Mouse (Mus musculus) forebrain, embryonic 15.5 days (tissue): ENCODE measurements around the gene Igfn1. TPM values are rescaled to one million over a fixed set of nuclear protein-coding genes. Genes with fewer than 3 reads are reported as not detected.
A peak's percentile ranks its signal among the peaks of the same experiment; 100 is the strongest.

Experiments used
- ATAC-seq: fragments of 200-750 bp; cut with Nextera tagmentation; replicated peaks from 2 replicates; pipeline ENCODE4 v1.8.0; 2017; ENCODE audit warnings: mild to moderate bottlenecking, moderate TSS enrichment, moderate library complexity
- H3K27ac ChIP-seq: fragments of 300-500 bp; sonication (generic); replicated peaks from 2 replicates; pipeline ENCODE4 v1.5.1; 2015; ENCODE audit warnings: mild to moderate bottlenecking, inconsistent platforms
- H3K27me3 ChIP-seq: fragments of 300-500 bp; sonication (generic); 2 replicates; pipeline ENCODE4 v1.6.1; 2015; ENCODE audit warnings: inconsistent platforms
- H3K36me3 ChIP-seq: fragments of 300-500 bp; sonication (generic); 2 replicates; pipeline ENCODE4 v1.6.1; 2015; ENCODE audit warnings: mild to moderate bottlenecking, inconsistent platforms
- H3K4me1 ChIP-seq: fragments of 300-500 bp; sonication (generic); 2 replicates; pipeline ENCODE4 v1.6.1; 2015; ENCODE audit warnings: inconsistent platforms
- H3K4me2 ChIP-seq: fragments of 300-500 bp; sonication (generic); replicated peaks from 2 replicates; pipeline ENCODE4 v1.6.1; 2015; ENCODE audit warnings: mild to moderate bottlenecking, inconsistent platforms
- H3K4me3 ChIP-seq: fragments of 300-500 bp; sonication (generic); 2 replicates; pipeline ENCODE4 v1.5.1; 2015; ENCODE audit warnings: mild to moderate bottlenecking, inconsistent platforms
- H3K9ac ChIP-seq: fragments of 300-500 bp; sonication (generic); replicated peaks from 2 replicates; pipeline ENCODE4 v1.6.1; 2015; ENCODE audit warnings: mild to moderate bottlenecking, inconsistent platforms
- H3K9me3 ChIP-seq: fragments of 300-500 bp; sonication (generic); 2 replicates; pipeline ENCODE4 v1.6.1; 2016; ENCODE audit warnings: inconsistent platforms
- WGBS: fragments of 180-500 bp; shearing (Covaris S2); methylation state at CpG from one replicate; pipeline ENCODE4 v1.1.7; 2015; ENCODE audit warnings: mixed read lengths; 5-methylcytosine and 5-hydroxymethylcytosine counted together
- polyA plus RNA-seq: library from polyadenylated mRNA; unstranded; fragments of >200 nt; fragmentation: Nextera tagmentation; extraction: Ambion mirVana; gene quantifications from 2 replicates; pipeline ENCODE4 v1.2.1, GENCODE M21; 2015

Gene Igfn1
- polyA plus RNA-seq, 1 experiment from 2014 or later: not detected

DNA sequence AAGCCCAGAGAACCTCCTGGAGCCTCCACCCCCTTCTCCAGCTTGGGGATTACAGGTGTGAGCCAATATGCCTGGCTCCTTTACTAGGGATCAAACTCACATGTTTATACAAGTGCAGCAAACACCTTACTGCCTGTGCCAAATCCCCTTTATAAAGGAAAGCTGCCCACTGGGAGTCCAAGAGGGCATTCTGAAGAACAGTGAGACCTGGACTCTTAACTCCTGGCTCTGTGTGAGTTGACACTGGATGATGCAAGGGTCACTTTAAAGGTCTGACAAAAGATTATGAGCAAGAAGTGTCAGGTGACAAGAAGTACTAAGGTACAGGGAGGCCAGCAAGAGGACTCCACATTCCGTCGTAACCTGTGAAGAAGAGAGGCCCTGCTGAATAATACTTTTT lies 4.7 kb downstream of the Igfn1 start:
- H3K27ac ChIP-seq: no peak overlapping the region
- WGBS: 96% methylated on average over 2 of the region's 2 CpGs
- H3K4me3 ChIP-seq: no peak overlapping the region
- no peak overlapping the region for H3K9ac ChIP-seq
- no peaks in the 10 kb centered on the region for H3K9me3 ChIP-seq
- no peaks in the 10 kb centered on the region for H3K4me1 ChIP-seq
- no peaks in the 10 kb centered on the region for H3K36me3 ChIP-seq
- ATAC-seq: no peak
- no peak overlapping the region for H3K4me2 ChIP-seq
- H3K27me3 ChIP-seq: peaks cover 3% of the 10 kb centered on the region; the same call in 1 of the 2 replicates

DNA sequence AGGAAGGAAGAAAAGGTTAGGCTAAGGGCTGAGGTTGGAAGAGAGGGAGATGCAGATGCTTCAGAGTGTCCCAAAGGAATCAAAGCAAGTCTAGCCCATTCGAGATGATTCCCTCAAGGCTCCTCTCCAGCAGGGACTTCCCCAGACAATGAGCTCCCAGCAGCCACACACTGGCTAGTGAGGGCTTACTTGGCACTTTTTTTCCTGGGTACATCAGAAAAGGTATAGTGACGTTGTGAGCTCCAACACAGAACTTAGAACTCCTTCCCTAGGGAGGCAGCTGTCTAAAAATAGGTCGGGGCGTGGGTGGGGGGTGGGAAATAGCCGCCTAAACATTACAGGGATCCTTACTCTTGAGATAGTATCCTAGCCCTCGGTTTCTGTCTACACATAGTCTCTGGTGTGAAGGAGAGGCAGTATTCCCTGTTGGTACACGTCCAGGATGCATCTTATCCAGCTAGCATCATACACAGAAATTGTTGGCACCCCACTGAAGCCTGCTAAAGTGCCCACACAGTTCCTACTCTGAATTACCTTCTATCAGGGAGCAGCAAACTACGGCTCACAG lies 6.3 kb downstream of the Igfn1 start:
- Histone ChIP-seq H3K27me3 (no peaks in the 10 kb centered on the region), H3K9ac (no peak overlapping the region), H3K4me2 (no peak overlapping the region), H3K9me3 (no peaks in the 10 kb centered on the region), H3K36me3 (no peaks in the 10 kb centered on the region), H3K4me3 (no peak overlapping the region), H3K27ac (no peak overlapping the region), H3K4me1 (no peaks in the 10 kb centered on the region)
- 58% methylated on average over 8 of the region's 8 CpGs for WGBS
- ATAC-seq: no peak

DNA sequence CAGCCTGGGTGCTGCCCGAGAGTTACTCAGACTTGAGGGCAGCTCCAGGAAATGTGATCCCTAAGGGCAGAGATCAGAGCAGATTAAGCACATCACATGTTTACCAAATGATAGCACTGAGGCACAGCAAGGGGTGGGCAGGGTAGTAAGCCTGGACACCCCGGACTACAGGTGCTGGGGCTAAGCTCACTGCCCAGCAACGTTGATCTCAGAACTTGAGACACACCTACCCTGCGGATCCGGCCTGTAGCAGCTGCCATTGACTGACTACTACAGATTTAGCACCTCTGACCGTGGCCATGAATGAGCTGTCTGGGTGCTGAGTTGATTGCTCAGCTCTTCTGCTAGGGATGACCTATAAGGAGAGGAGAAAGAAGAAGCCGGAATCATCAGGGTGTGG lies 8.6 kb downstream of the Igfn1 start:
- H3K4me1 ChIP-seq: no peaks in the 10 kb centered on the region
- no peak for ATAC-seq
- no peaks in the 10 kb centered on the region for H3K27me3 ChIP-seq
- H3K36me3 ChIP-seq: no peaks in the 10 kb centered on the region
- H3K27ac ChIP-seq: no peak overlapping the region
- no peak overlapping the region for H3K9ac ChIP-seq
- 79% methylated on average over 7 of the region's 7 CpGs for WGBS
- no peak overlapping the region for H3K4me2 ChIP-seq
- no peaks in the 10 kb centered on the region for H3K9me3 ChIP-seq
- no peak overlapping the region for H3K4me3 ChIP-seq

DNA sequence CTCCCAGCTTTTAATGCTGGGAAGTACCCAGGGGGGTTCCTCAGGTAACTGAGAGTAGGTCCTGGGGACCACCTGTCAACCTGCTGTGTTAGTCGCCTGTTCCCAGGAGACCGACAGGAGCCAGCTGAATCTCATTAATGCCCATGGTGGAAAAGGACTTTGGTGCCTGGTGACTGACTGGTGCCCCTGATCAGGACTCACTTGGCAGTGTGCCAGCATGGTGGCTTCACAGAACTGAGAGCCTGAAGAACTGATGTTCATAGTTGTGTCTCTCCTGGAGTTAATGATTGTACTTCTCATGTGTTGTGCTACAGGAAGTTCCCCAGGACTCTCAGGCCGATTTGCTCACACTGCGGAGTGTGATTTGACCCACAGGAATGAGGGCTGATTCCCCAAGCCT lies 12.7 kb downstream of the Igfn1 start:
- Histone ChIP-seq H3K27ac (no peak overlapping the region), H3K4me3 (no peak overlapping the region), H3K36me3 (no peaks in the 10 kb centered on the region), H3K9ac (no peak overlapping the region), H3K4me2 (no peak overlapping the region), H3K9me3 (no peaks in the 10 kb centered on the region), H3K4me1 (no peaks in the 10 kb centered on the region), H3K27me3 (no peaks in the 10 kb centered on the region)
- no peak for ATAC-seq
- WGBS: 78% methylated on average over 4 of the region's 4 CpGs

DNA sequence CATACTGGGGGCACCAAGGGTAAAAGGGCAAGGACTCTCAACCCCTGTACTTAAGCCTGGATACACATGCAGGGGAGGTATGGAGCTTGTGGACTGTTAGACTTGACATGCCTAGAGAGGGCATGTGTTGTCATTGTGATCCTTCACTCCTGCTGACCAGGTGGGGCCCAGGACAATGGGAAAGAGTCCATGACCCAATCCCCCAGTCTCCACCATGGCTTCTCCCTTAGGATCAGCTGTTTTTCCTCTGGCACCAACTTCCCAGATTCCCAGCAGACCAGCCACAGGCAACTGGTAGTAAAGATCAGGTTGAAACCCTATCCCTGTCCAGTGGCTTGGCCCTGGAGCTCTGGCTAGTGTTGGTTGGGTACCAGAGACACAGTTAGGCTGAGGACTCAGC lies 16.3 kb downstream of the Igfn1 start:
- Histone ChIP-seq H3K36me3 (no peaks in the 10 kb centered on the region), H3K27me3 (no peaks in the 10 kb centered on the region), H3K9ac (no peak overlapping the region), H3K9me3 (no peaks in the 10 kb centered on the region), H3K4me3 (no peak overlapping the region), H3K27ac (no peak overlapping the region), H3K4me1 (no peaks in the 10 kb centered on the region), H3K4me2 (no peak overlapping the region)
- ATAC-seq: no peak

DNA sequence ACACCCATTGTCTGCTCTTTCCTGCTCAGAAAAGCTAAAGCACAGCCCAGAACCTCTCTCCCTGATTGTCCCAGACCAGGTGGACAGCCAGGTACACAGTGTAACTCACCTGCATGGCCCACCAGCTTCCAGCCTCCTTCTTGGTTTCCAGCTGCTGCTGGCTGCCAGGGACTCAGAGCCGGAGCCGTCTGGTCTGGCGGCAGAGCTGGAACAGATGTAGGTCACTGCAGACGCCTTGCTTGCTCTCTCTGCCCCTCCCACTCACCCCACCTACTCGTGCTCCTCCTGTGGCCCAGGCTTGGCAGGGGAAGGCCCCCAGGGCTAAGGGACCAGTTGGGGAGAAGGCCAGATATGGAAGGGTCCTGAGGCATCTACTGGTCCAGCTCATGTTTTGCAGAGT lies 22.0 kb downstream of the Igfn1 start:
- Histone ChIP-seq H3K4me3 (no peak overlapping the region), H3K36me3 (no peaks in the 10 kb centered on the region), H3K27ac (no peak overlapping the region), H3K9me3 (no peaks in the 10 kb centered on the region), H3K4me1 (no peaks in the 10 kb centered on the region), H3K9ac (no peak overlapping the region), H3K4me2 (no peak overlapping the region), H3K27me3 (no peaks in the 10 kb centered on the region)
- 56% methylated on average over 5 of the region's 5 CpGs for WGBS
- ATAC-seq: no peak

DNA sequence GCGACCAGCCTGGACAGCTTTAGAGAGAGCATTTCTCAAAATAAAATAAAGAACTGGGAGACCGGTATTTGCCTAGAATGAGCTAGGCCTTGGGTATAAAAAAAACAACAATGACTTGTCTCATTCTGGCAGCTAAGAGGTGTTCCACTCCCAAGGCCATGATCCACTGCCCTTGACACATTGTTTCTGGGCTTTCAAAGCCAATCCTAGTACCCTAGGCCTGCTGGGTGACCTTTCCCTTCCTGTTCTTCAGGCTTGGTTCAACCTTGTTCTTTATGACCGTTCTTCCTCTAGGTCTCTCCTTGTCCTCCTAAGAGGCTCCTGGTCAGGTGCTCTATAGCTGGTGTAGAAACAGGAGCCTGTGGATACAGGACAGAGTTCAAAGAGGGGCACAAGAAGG lies 33.6 kb downstream of the Igfn1 start:
- H3K27me3 ChIP-seq: no peaks in the 10 kb centered on the region
- H3K4me3 ChIP-seq: no peak overlapping the region
- H3K4me2 ChIP-seq: no peak overlapping the region
- H3K27ac ChIP-seq: no peak overlapping the region
- H3K36me3 ChIP-seq: no peaks in the 10 kb centered on the region
- 94% methylated on average over 3 of the region's 3 CpGs for WGBS
- H3K9ac ChIP-seq: no peak overlapping the region
- H3K4me1 ChIP-seq: no peaks in the 10 kb centered on the region
- H3K9me3 ChIP-seq: no peaks in the 10 kb centered on the region
- ATAC-seq: no peak

DNA sequence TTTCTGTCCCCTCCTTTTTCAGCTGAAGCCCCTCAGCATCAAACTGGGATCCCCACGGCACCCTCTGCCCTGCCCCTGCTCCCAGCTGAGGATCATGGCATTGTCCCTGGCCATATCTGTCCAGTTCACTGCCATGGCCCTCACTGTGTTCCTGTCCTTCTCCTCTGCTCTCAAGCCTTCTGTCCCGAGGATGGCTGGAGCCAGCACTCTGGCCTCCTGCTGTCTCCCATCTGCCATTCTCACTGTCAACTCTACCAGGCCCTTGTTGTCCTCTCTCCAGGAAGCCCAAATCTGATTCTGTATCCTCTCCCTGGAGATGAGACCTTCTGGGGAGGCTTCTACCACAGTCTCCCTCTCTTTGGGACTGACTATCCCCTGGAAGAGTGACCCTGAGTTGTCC lies 35.7 kb downstream of the Igfn1 start:
- Histone ChIP-seq H3K27me3 (no peaks in the 10 kb centered on the region), H3K9ac (no peak overlapping the region), H3K4me3 (no peak overlapping the region), H3K36me3 (no peaks in the 10 kb centered on the region), H3K27ac (no peak overlapping the region), H3K4me2 (no peak overlapping the region), H3K4me1 (no peaks in the 10 kb centered on the region), H3K9me3 (no peaks in the 10 kb centered on the region)
- ATAC-seq: no peak
- 68% methylated on average over 2 of the region's 2 CpGs for WGBS

DNA sequence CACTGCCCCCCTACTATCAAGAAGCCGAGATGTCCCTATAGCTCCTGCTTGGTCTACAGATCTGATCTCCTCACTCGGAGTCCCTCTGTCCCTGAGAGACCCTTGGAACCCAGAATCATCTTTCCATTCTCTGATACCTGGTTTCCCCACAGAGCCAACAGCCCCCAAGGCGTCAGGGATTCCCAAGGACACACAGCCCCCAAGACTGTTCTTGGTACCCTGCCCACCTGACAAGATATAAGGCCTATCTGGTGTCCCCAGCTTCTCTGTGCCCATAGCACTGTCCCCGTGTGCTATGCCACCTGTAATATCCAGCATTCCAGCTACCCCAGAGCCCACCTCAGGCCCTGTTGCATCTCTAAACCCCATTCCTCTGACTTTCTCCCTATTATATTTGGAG lies 38.4 kb downstream of the Igfn1 start:
- H3K4me2 ChIP-seq: no peak overlapping the region
- WGBS: 84% methylated on average over 4 of the region's 4 CpGs
- no peaks in the 10 kb centered on the region for H3K9me3 ChIP-seq
- no peak overlapping the region for H3K27ac ChIP-seq
- no peaks in the 10 kb centered on the region for H3K36me3 ChIP-seq
- no peak for ATAC-seq
- no peak overlapping the region for H3K9ac ChIP-seq
- no peak overlapping the region for H3K4me3 ChIP-seq
- no peaks in the 10 kb centered on the region for H3K4me1 ChIP-seq
- no peaks in the 10 kb centered on the region for H3K27me3 ChIP-seq

DNA sequence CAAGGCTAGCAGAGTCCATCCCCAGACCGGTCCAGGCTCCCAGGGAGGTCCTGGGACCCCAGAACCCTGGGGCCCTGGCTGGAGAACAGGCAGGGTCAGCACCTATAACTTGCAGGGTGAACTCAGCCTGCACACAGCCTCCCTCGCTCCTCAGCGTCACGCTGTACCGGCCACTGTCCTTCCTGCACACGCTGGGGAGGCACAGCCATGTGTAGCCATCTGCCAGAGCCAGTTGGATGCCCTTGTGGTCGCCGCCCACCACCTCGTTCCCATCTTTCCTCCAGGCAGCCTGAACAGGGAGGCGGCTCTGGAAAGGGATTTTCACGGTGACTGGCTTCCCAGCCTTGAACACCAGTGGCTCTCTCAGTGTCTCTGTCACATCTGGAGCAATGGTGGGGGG lies 41.6 kb downstream of the Igfn1 start:
- no peaks in the 10 kb centered on the region for H3K36me3 ChIP-seq
- H3K4me3 ChIP-seq: no peak overlapping the region
- WGBS: 77% methylated on average over 11 of the region's 11 CpGs
- ATAC-seq: no peak
- H3K27me3 ChIP-seq: no peaks in the 10 kb centered on the region
- H3K9me3 ChIP-seq: no peaks in the 10 kb centered on the region
- no peak overlapping the region for H3K27ac ChIP-seq
- no peak overlapping the region for H3K9ac ChIP-seq
- H3K4me2 ChIP-seq: no peak overlapping the region
- H3K4me1 ChIP-seq: no peaks in the 10 kb centered on the region

DNA sequence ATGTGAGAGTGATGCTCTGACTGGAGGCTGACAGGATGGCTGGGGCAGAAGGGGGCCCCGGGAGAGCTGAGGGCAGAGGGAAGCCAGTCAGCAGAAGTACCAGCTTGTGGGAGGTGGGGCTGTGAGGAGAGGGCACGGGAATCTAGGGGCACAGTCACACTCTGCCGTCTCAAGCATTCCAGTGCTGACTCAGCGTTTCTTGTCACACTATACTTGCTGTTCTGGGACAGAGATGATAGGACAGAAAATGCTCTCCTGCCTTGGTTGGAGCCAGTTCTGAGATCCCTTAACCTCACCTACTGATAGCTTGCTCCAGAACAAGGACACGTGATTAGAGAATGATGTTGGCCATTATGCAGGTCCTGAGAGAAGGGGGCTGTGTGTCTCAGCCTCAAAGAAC lies 43.0 kb downstream of the Igfn1 start:
- no peak overlapping the region for H3K4me3 ChIP-seq
- H3K27ac ChIP-seq: no peak overlapping the region
- no peak for ATAC-seq
- H3K27me3 ChIP-seq: no peaks in the 10 kb centered on the region
- no peak overlapping the region for H3K4me2 ChIP-seq
- 63% methylated on average over 5 of the region's 5 CpGs for WGBS
- no peak overlapping the region for H3K9ac ChIP-seq
- H3K9me3 ChIP-seq: no peaks in the 10 kb centered on the region
- H3K4me1 ChIP-seq: no peaks in the 10 kb centered on the region
- H3K36me3 ChIP-seq: no peaks in the 10 kb centered on the region

DNA sequence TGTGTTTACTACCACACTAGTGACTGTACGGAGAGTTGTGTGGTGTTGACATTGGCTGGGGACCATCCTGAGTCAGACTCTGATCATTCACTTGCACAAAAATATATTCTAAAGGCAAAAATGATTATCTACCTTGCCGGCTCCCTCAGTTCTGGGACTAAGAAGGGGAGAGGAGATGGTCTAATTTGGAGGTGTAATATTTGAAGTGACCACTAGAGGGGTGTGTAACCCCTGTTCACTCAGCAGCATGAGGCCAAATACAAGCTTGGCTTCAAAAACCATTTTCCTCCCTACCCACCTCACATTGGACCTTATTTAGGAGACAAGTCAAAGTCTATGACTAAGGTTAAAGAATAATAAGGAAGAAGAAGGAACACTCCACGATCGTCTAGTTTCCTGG lies 47.7 kb downstream of the Igfn1 start:
- no peak overlapping the region for H3K4me2 ChIP-seq
- no peaks in the 10 kb centered on the region for H3K27me3 ChIP-seq
- H3K9me3 ChIP-seq: no peaks in the 10 kb centered on the region
- no peaks in the 10 kb centered on the region for H3K4me1 ChIP-seq
- ATAC-seq: 0 out of 2 replicates have a peak, but pooled peaks have one; percentile 32
- H3K4me3 ChIP-seq: no peak overlapping the region
- WGBS: 45% methylated on average over 4 of the region's 4 CpGs
- H3K9ac ChIP-seq: no peak overlapping the region
- H3K27ac ChIP-seq: no peak overlapping the region
- no peaks in the 10 kb centered on the region for H3K36me3 ChIP-seq

DNA sequence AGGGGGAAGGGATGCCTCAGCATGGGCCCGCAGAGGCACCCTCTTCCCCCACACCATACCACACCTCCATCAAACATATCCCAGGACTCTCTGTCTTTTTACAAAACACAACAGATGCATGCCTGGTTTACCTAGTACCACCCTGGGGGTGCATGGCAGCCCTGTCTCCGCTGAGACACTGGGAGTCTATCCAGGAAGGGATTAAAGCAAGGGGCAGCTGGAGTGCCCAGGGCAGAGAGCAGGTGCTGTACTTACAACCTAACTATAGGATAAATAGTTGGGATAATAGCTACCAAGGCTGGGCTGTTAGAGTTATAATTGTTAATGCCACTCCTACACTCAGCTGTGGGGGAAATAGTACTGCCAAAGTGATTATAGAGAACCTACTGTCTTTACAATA lies 57.3 kb downstream of the Igfn1 start:
- H3K36me3 ChIP-seq: no peaks in the 10 kb centered on the region
- WGBS: 58% methylated on average over 2 of the region's 2 CpGs
- no peak for ATAC-seq
- 0 out of 2 replicates have a peak, but pooled peaks cover 3% of the 10 kb centered on the region for H3K4me1 ChIP-seq
- no peak overlapping the region for H3K4me2 ChIP-seq
- no peak overlapping the region for H3K9ac ChIP-seq
- H3K4me3 ChIP-seq: no peak overlapping the region
- H3K9me3 ChIP-seq: no peaks in the 10 kb centered on the region
- no peak overlapping the region for H3K27ac ChIP-seq
- no peaks in the 10 kb centered on the region for H3K27me3 ChIP-seq
